Mouse (Mus musculus) cerebellum, postnatal 4 days (tissue): ENCODE measurements around the gene Irs2.

Experiments
- DNase-seq, 2 experiments: peaks; one replicate each; pipeline ENCODE4 v3.0.0; 2022; ENCODE audit warnings: low spot score in 2 of 2, mixed read lengths in 1 of 2

The Irs2 gene

GRCm38 (mm10) chr8:10986638-10987037 lies 21.6 kb downstream of the Irs2 start:
- DNase-seq, result no peak

GRCm38 (mm10) chr8:10985064-10985463 lies 23.2 kb downstream of the Irs2 start:
- DNase-seq, result no peak

DNA sequence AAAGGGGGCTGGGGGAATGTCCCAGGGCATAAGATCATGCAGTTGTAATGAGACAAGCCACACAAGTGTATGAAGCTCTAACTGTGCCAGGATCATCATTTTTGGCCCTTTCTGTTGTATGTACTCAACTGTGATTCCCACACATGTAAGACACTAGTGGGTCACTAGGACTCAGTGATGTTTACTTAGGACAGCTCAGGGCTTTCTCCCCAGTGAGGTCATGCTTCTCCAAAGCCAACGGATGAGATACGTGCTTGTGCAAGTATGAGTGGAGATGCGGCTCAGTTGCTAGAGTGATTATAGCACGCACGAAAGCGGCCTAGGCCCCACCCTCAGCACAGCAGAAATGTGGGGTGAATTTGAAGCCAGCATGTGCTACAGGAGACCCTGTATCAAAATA lies 27.4 kb downstream of the Irs2 start:
- DNase-seq, result no peak

DNA sequence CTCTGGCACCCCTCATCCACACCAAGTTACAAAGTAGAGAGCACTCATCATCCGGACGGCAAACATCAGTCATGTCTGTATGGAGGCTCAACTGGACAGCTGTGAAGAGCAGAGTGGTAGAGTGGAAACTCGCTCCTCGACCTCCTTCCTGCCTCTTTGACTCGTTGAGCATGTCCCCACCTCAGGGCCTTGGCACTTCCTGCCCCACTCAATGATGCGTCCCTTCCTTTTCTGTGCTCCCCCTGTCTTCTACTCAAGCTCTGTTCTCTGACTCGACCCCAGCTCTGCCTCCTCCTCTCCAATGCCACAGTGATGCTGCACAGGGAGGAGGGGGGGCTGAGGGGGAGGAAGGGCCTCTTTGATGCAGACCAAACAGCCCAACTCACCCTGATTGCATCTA lies 28.3 kb downstream of the Irs2 start:
- DNase-seq, result no peak

- no peak for DNase-seq
Observed at GRCm38 (mm10) chr8:10979196-10979794, 29.0 kb downstream of the Irs2 start.

GRCm38 (mm10) chr8:10978377-10978776 lies 29.9 kb downstream of the Irs2 start:
- peak; percentile 49 to 87 for DNase-seq

DNA sequence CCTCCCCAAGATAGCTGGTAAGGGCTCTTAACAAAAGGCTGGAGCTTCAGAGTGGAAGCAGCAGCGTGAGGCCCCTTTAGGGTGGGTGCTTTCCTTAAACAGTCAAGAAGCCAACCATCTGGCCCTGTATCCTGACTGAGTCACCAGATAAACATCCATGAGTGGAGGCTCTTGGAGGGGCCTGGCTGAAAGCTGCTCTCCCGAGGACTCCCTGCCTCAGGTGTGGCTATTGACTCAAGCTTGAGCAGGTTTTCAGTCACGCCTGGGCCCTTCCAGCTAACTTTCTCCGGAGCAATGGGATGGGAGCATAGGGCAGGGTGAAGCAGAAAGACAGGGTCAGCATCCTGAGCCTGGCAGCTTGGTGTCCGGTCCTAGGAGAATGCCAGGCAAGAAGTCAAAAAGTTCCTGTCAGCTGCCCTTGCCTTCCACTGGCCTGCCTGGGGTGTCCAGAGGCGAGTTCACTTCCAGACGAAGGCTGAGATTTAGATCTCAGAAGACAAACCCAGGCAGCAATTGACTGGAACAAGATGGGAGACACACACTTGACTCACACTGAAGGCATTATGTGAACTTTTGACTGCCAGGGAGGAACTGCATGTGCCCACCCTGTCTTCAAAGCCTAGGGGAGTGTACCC lies 30.4 kb downstream of the Irs2 start:
- no peak for DNase-seq

DNA sequence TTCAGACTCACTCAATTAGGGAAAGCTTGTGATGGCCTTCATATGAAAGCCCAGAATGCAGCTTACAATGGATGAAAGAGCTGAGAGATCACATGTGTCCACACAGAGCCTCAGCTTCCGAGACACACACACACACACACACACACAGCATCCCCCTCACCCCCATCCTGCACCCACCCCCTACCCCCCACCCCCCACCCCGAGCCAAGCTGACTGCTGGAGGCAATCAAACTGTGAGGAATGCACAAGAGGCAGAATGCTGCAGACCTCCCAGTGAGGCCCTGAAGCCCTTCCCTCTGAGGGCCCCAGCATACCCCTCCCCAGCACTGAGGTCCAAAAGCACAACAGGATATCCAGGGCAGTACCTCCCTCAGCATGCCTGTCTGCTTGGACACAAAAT lies 33.6 kb downstream of the Irs2 start:
- DNase-seq, result no peak

GRCm38 (mm10) chr8:10974126-10974525 lies 34.1 kb downstream of the Irs2 start:
- no peak for DNase-seq

DNA sequence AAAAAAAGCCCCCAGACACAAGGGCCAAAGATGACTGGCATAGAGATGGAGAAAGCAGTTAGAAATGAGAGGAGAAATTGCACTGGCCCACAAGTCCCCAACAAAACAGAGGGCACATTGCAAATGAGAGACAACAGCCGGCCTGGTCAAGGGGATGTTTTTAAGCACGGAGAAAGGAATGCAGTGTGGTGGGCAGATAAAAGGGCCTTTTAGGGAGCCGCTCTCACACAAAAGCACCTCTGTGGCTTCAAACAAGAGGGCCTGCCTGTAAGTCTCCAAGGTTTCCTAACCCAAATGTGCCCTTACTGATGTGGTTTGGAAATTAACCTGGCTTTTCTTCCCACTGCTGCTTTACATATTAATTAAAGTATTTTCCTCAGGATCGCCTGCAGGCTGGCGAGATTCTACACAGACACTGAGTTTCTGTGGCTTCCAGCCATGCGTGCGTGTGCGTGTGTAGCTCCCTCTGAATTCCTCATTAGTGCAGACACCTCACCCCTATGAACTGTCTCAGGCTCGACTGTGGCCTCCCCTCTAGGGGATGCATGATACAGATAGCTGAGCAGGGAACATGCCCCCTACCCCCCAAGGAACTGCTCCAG lies 35.3 kb downstream of the Irs2 start:
- DNase-seq, result no peak

DNA sequence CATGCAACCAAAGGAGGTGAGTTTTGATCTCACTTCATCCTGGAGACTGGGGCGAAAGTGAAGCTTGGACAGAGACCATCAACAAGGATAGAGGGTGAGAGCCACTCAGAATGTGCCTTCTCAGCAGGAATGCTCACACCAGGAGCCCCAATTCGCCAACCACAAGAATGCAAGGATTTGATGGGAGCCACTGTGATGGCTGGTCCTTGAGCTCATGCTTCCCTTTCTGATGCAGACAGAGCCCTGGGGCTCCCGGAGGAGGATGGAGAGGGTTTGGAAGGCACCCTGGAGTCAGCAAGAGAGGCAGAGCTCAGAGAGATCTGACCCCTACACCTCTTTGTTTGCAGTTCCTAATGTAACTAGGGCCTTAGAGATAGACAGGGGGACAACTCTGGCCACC lies 36.3 kb downstream of the Irs2 start:
- no peak for DNase-seq

DNA sequence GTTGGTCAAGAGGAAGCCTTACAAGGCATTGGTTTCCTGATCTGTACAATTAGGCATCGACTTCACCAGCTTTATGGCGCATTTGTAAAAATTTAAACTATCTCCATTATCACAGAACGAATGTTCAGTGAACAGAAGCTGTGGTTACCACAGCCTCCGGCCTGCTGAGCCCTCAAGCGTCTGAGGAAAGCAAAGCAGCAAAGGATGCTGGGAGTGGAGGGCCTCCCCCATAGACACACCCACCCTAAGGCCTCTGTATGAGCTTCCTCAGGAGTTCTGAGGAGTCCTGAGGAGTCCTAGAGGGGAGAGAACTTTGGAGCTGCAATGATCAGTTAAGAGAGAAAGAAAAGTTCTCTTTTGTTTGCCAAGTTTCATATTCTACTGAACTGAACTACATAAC lies 36.7 kb downstream of the Irs2 start:
- no peak for DNase-seq

DNA sequence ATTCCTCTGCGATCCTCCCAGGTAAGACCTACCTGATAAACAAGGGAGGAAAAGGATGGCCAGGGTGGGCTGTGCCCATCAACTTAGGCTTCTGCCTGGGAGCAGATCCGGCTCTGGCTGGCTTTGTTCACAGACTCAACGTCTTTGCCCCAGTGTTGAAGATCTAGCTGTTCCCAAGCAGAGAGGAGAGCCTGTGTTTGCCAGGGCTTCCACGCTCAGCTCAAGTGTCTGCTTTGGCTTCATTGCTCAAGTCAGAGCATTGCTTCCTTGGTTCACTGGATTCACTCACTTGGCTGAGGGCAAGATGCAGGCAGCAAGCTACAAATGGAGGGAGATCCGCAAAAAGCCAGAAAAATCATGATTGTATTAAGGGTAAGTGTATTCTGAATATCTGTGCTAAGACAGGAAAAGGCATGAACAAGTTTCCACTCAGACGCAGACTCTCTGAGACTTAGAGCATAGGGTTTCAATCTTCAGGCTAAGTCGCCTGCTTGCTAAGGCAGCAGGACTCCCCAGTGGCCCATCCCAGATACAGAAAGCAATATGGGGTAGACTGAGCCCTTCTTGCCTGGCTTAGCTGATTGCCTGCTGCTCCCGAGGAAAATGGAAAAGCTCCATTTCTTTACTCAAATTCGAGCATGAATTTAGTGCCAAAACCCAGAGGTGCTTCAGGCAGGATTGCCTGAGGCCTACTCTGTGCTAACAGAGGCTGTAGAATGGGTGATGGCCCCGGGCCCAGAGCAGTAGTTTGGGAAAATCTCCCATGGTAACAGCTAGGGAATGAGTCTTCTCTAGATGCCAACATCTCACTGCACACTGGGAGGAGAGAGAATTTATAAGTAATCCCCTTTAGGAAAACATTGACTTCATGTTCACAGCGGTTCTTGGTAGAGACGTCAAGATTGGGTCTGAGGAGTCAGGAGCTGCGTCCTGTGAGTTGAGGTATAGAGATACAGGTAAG lies 37.5 kb downstream of the Irs2 start:
- no peak for DNase-seq

- no peak for DNase-seq
Observed at GRCm38 (mm10) chr8:10968687-10969086, 39.6 kb downstream of the Irs2 start.

DNA sequence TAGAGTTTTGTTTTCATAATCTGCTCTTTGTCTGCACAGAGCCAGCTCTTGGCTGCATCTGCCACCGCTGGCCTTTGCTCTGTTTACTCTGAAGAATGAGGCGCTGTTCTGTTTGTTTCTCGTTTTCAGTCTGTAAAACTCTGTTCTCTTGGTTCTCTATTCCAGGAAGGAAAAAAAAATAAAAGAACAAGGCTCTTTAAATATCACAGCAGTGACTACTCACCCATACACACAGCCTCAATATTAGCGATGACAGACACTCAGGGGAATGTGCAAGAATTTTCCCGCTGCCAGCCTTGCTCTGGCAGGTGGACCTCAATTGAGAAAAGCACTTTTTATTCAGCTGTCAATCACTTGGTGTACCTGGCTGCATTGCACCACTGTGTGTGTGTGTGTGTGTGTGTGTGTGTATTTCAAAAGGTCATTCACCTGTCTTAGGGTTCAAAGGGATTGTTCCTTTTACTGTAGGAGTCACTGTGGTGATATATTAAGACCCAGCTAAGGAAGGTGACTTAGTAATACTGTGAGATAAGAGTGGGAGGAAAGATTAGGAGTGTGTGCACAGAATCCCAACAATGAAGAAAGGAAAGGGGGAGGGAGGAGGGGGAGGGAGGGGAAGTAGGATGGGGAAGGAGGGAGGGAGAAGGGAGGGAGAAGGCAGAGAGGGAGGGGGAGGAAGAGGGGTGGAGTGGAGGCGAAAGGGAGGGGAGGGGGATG lies 42.7 kb downstream of the Irs2 start:
- no peak for DNase-seq

GRCm38 (mm10) chr8:10964511-10965099 lies 43.7 kb downstream of the Irs2 start:
- DNase-seq, result no peak

DNA sequence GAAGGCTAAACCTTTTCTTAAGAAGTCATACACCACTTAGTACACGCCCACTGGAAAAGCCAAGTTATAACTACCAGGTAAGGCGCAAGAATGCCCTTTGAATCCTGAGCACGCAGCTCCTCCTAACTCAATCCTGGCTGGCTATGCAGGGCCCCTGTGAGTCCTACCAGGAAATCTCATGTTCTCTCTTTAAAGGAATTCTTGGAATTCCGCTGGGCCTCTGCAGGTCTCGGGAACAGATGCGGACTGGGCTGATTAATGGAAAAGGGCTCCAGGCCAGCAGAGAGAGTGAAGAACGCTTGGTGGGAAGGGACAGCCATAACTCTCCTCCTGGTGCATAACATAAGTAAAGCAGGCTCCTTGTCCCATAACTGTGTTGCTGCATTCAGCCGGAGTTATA lies 46.3 kb downstream of the Irs2 start:
- DNase-seq, result no peak

- no peak for DNase-seq
Observed at GRCm38 (mm10) chr8:10960277-10960819, 47.9 kb downstream of the Irs2 start.

DNA sequence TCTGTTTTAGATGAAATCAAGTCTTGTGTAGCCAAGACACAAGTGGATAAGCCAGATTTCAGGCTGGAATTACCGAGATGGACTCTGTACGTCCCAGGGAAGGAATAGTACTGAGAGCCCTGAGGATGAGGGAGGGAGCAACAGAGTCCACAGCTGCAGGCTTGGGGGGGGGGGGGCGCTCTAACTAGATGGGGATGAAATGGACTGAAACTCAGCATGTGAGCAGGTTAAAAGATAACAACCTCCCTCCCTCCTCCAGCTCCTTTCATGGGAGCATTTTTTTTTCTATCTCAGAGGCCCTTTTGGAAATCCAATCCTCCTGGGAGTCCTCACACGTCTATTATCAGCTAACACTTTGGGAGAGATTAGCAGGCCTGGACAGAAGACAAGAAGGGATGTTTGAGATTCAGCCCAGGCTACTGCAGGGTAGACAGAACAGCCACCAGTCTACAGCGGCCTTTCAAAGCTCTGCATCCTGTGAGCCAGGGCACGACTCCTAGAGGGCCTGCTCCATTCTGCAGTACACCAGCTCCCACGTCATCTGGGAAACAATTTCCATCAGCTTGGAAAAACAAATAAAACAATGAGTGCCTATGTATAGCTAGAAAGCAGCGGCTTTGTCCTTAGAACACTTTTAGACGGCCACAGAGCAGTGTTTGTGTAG lies 50.8 kb downstream of the Irs2 start:
- DNase-seq, result no peak

DNA sequence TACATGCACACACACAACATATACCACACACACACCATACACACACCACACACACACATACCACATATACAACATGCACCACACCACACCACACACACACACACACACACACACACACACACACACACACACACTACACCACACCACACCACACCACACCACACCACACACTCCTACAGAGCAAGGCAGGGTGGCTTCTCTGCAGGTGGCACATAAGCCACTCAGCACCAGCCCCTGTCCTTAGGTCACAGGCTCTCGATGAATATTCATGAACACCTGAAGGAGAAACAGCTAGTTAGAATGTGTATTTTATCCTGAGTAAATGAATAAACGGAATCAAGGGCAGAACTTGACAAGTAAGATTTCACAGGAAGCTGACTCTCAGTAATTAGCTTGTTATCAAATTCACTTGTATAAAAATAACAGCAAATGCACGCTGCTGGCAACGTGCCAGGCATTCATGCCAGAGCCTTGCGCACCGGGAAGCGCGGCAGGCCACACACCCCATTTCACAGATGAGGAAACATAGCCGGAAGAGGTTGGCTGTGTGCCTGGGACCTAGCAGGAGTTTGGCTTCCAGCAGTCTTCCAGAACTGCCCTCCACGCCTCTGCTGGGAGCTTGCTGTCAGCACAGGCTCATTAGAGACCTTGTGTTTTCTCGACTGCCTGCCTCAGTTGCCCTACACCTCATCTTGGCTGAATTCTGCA lies 54.8 kb downstream of the Irs2 start:
- peak in 1 of 2 experiments; percentile 60 for DNase-seq
